Mouse (Mus musculus) olfactory bulb, adult 2 months (tissue): ENCODE measurements around the gene Dynll1. TPM values are rescaled to one million over a fixed set of nuclear protein-coding genes. Genes with fewer than 3 reads are reported as not detected.
"Not testable (repeated sequence)": the region's sequence is repeated elsewhere in the genome, so short reads cannot be mapped to it uniquely, and the experiment has no call there.

Experiments used
- H3K27ac ChIP-seq: fragments of 200-500 bp; 2 replicates; pipeline ENCODE4 v1.5.1; 2012; ENCODE audit warnings: low read depth, low read length; ENCODE audit not compliant: insufficient read depth
- H3K4me1 ChIP-seq: fragments of 200-500 bp; 2 replicates; pipeline ENCODE4 v1.6.1; 2012; ENCODE audit warnings: low read length; ENCODE audit not compliant: control insufficient read depth, insufficient read depth
- H3K4me3 ChIP-seq: fragments of 200-500 bp; 2 replicates; pipeline ENCODE4 v1.5.1; 2012; ENCODE audit warnings: mild to moderate bottlenecking, low read depth, low read length, moderate library complexity; ENCODE audit not compliant: insufficient read depth
- CTCF ChIP-seq: fragments of 200-500 bp; IDR thresholded peaks from 2 replicates; pipeline ENCODE4 v1.5.1; 2012; ENCODE audit warnings: low read depth, mild to moderate bottlenecking, low read length, moderate library complexity; ENCODE audit not compliant: insufficient read depth
- POLR2A ChIP-seq: fragments of 200-500 bp; IDR thresholded peaks from 2 replicates; pipeline ENCODE4 v1.6.1; 2012; ENCODE audit warnings: mild to moderate bottlenecking, low read depth, low read length, moderate library complexity; ENCODE audit not compliant: insufficient read depth
- whole genome bisulfite sequencing: fragments of 180-500 bp; shearing (Covaris S2); methylation state at CpG from one replicate; pipeline ENCODE4 v1.1.7; 2018; 5-methylcytosine and 5-hydroxymethylcytosine counted together
- polyA plus RNA-seq: library from polyadenylated mRNA; stranded (reverse); fragments of >200 nt; gene quantifications from 2 replicates; pipeline ENCODE4 v1.2.4, GENCODE M21; 2012; ENCODE audit warnings: low replicate concordance; ENCODE audit not compliant: missing spikeins, insufficient read depth, insufficient read length

The Dynll1 gene
- polyA plus RNA-seq, 1 experiment, result 797 TPM

GRCm38 (mm10) chr5:115313668-115313943 is 12.8 kb upstream of the Dynll1 start:
- TF ChIP-seq CTCF (no peak), POLR2A (no peak)
- Histone ChIP-seq H3K27ac (no peak overlapping the region), H3K4me1 (peaks cover 18% of the 10 kb centered on the region), H3K4me3 (no peak overlapping the region)
- 67% methylated on average over 5 of the region's 5 CpGs for WGBS

- Histone ChIP-seq H3K4me1 (peaks cover 15% of the 10 kb centered on the region), H3K4me3 (no peak overlapping the region), H3K27ac (no peak overlapping the region)
- no peak for TF ChIP-seq CTCF
- 76% methylated on average over 10 of the region's 10 CpGs for whole genome bisulfite sequencing
These were observed 12.2 kb upstream of the Dynll1 start for GRCm38 (mm10) chr5:115312816-115313667.

GRCm38 (mm10) chr5:115312354-115312753 is 11.6 kb upstream of the Dynll1 start:
- H3K4me1 ChIP-seq, result peaks cover 10% of the 10 kb centered on the region
- H3K27ac ChIP-seq, result no peak overlapping the region
- 81% methylated on average over 4 of the region's 4 CpGs for WGBS
- H3K4me3 ChIP-seq, result no peak overlapping the region
- no peak for TF ChIP-seq CTCF
- no peak for TF ChIP-seq POLR2A

- not testable (repeated sequence) for H3K27ac ChIP-seq, H3K4me1 ChIP-seq, H3K4me3 ChIP-seq
- WGBS, result 80% methylated on average over 6 of the region's 7 CpGs
These were observed 1.4 kb upstream of the Dynll1 start for GRCm38 (mm10) chr5:115302190-115302589.

- H3K27ac ChIP-seq, result no peak overlapping the region
- peak overlapping the region; percentile 57 for H3K4me3 ChIP-seq
- peaks cover 9% of the 10 kb centered on the region for H3K4me1 ChIP-seq
- no peak for TF ChIP-seq POLR2A
- TF ChIP-seq CTCF, result no peak
- WGBS, result 18% methylated on average over 13 of the region's 13 CpGs
These were observed 816 bp upstream of the Dynll1 start for GRCm38 (mm10) chr5:115301615-115302014.

GRCm38 (mm10) chr5:115300035-115300744 is 609 bp downstream of the Dynll1 start:
- TF ChIP-seq CTCF (no peak), POLR2A (no peak)
- Histone ChIP-seq H3K4me3 (peak overlapping the region; percentile 93), H3K27ac (peak overlapping the region; percentile 92), H3K4me1 (peaks cover 9% of the 10 kb centered on the region)
- under 1% methylated on average over 46 of the region's 46 CpGs for WGBS

GRCm38 (mm10) chr5:115296347-115296746 is 4.5 kb downstream of the Dynll1 start:
- TF ChIP-seq CTCF, result no peak
- TF ChIP-seq POLR2A, result no peak
- Histone ChIP-seq H3K4me1 (peaks cover 7% of the 10 kb centered on the region), H3K27ac (no peak overlapping the region), H3K4me3 (no peak overlapping the region)
- 75% methylated on average over 10 of the region's 10 CpGs for WGBS

- WGBS, result 89% methylated on average over 8 of the region's 8 CpGs
- Histone ChIP-seq H3K4me3 (no peak overlapping the region), H3K4me1 (peaks cover 7% of the 10 kb centered on the region), H3K27ac (no peak overlapping the region)
- TF ChIP-seq POLR2A, result no peak
These were observed 6.6 kb downstream of the Dynll1 start for GRCm38 (mm10) chr5:115294173-115294572.

GRCm38 (mm10) chr5:115284735-115285134 is 16.1 kb downstream of the Dynll1 start:
- TF ChIP-seq CTCF (no peak), POLR2A (no peak)
- 90% methylated on average over 3 of the region's 3 CpGs for WGBS

More at GRCm38 (mm10) chr5:115284735-115285134, 16.1 kb downstream of the Dynll1 start:
- no peak overlapping the region for H3K4me3 ChIP-seq
- H3K4me1 ChIP-seq, result peaks cover 5% of the 10 kb centered on the region; the same call in 1 of the 2 replicates
- no peak overlapping the region for H3K27ac ChIP-seq
